Mouse (Mus musculus): ENCODE data around the gene Mfsd11. TPM values are rescaled to one million over a fixed set of nuclear protein-coding genes. Genes with fewer than 3 reads are reported as not detected.
"Not testable (repeated sequence)": the region's sequence is repeated elsewhere in the genome, so short reads cannot be mapped to it uniquely, and the experiment has no call there.

Mfsd11 gene
- total and polyA plus RNA-seq, 3 experiments: 6.6 to 45.9 (median 22.0) TPM

- ATAC-seq (ENCODE audit: extremely low read depth, insufficient number of reproducible peaks, low FRiP score, poor library complexity, severe bottlenecking): no peak
These were observed 32.2 kb upstream of the Mfsd11 start for GRCm38 (mm10) chr11:116819932-116820593.

GRCm38 (mm10) chr11:116821057-116821940 lies 30.9 kb upstream of the Mfsd11 start:
- Histone ChIP-seq H3K27me3 (ENCODE audit: insufficient read depth, low read length) (peaks cover 63% of the 10 kb centered on the region), H3K4me3 (ENCODE audit: low read depth, low read length) (no peak overlapping the region), H3K36me3 (replicated peaks) (no peaks in the 10 kb centered on the region), H3K4me1 (ENCODE audit: insufficient read depth, low read depth, low read length) (peaks cover 9% of the 10 kb centered on the region), H3K9me3 (replicated peaks) (no peaks in the 10 kb centered on the region)
- no peak for ATAC-seq (ENCODE audit: extremely low read depth, insufficient number of reproducible peaks, low FRiP score, poor library complexity, severe bottlenecking)
- no peak for DNase-seq (ENCODE audit: low spot score)
- TF ChIP-seq GATA2 (IDR thresholded peaks at IDR 0.05; ENCODE audit: borderline replicate concordance, low read depth, low read length) (no peak), CTCF (IDR thresholded peaks at IDR 0.05; ENCODE audit: low read depth, low read length) (no peak), POLR2AphosphoS5 (IDR thresholded peaks at IDR 0.05; ENCODE audit: insufficient replicate concordance, low read depth, low read length) (no peak), GATA1 (IDR thresholded peaks at IDR 0.05; ENCODE audit: borderline replicate concordance, low read length) (no peak), TAL1 (conservative IDR thresholded peaks at IDR 0.05; ENCODE audit: low read depth, low read length) (no peak)

More at GRCm38 (mm10) chr11:116819932-116820593, 32.2 kb upstream of the Mfsd11 start:
- H3K36me3 ChIP-seq (replicated peaks): no peaks in the 10 kb centered on the region
- peaks cover 68% of the 10 kb centered on the region for H3K27me3 ChIP-seq (ENCODE audit: insufficient read depth, low read length)
- no peak for DNase-seq (ENCODE audit: low spot score)
- H3K4me3 ChIP-seq (ENCODE audit: low read depth, low read length): no peak overlapping the region
- H3K9me3 ChIP-seq (replicated peaks): no peaks in the 10 kb centered on the region
- TF ChIP-seq TAL1 (conservative IDR thresholded peaks at IDR 0.05; ENCODE audit: low read depth, low read length): no peak
- TF ChIP-seq CTCF (IDR thresholded peaks at IDR 0.05; ENCODE audit: low read depth, low read length): no peak
- TF ChIP-seq GATA1 (IDR thresholded peaks at IDR 0.05; ENCODE audit: borderline replicate concordance, low read length): no peak
- no peak for TF ChIP-seq GATA2 (IDR thresholded peaks at IDR 0.05; ENCODE audit: borderline replicate concordance, low read depth, low read length)
- TF ChIP-seq POLR2AphosphoS5 (IDR thresholded peaks at IDR 0.05; ENCODE audit: insufficient replicate concordance, low read depth, low read length): no peak
- peaks cover 9% of the 10 kb centered on the region for H3K4me1 ChIP-seq (ENCODE audit: insufficient read depth, low read depth, low read length)

GRCm38 (mm10) chr11:116822215-116822614 lies 30.0 kb upstream of the Mfsd11 start:
- ATAC-seq (ENCODE audit: extremely low read depth, insufficient number of reproducible peaks, low FRiP score, poor library complexity, severe bottlenecking): no peak
- H3K27me3 ChIP-seq (ENCODE audit: insufficient read depth, low read length): peaks cover 62% of the 10 kb centered on the region
- H3K36me3 ChIP-seq (replicated peaks): no peaks in the 10 kb centered on the region
- H3K9me3 ChIP-seq (replicated peaks): no peaks in the 10 kb centered on the region
- H3K4me1 ChIP-seq (ENCODE audit: insufficient read depth, low read depth, low read length): peaks cover 9% of the 10 kb centered on the region
- DNase-seq (ENCODE audit: low spot score): no peak
- TF ChIP-seq POLR2AphosphoS5 (IDR thresholded peaks at IDR 0.05; ENCODE audit: insufficient replicate concordance, low read depth, low read length): no peak
- no peak for TF ChIP-seq GATA2 (IDR thresholded peaks at IDR 0.05; ENCODE audit: borderline replicate concordance, low read depth, low read length)
- no peak for TF ChIP-seq CTCF (IDR thresholded peaks at IDR 0.05; ENCODE audit: low read depth, low read length)
- no peak for TF ChIP-seq GATA1 (IDR thresholded peaks at IDR 0.05; ENCODE audit: borderline replicate concordance, low read length)
- TF ChIP-seq TAL1 (conservative IDR thresholded peaks at IDR 0.05; ENCODE audit: low read depth, low read length): no peak
- no peak overlapping the region for H3K4me3 ChIP-seq (ENCODE audit: low read depth, low read length)

GRCm38 (mm10) chr11:116822626-116823025 lies 29.6 kb upstream of the Mfsd11 start:
- Histone ChIP-seq H3K4me3 (ENCODE audit: low read depth, low read length) (no peak overlapping the region), H3K36me3 (replicated peaks) (no peaks in the 10 kb centered on the region), H3K4me1 (ENCODE audit: insufficient read depth, low read depth, low read length) (peaks cover 9% of the 10 kb centered on the region), H3K27me3 (ENCODE audit: insufficient read depth, low read length) (peaks cover 62% of the 10 kb centered on the region), H3K9me3 (replicated peaks) (peaks cover 3% of the 10 kb centered on the region; the same call in 1 of the 2 replicates)
- TF ChIP-seq GATA2 (IDR thresholded peaks at IDR 0.05; ENCODE audit: borderline replicate concordance, low read depth, low read length) (no peak), TAL1 (conservative IDR thresholded peaks at IDR 0.05; ENCODE audit: low read depth, low read length) (no peak), POLR2AphosphoS5 (IDR thresholded peaks at IDR 0.05; ENCODE audit: insufficient replicate concordance, low read depth, low read length) (no peak), CTCF (IDR thresholded peaks at IDR 0.05; ENCODE audit: low read depth, low read length) (no peak)
- DNase-seq (ENCODE audit: low spot score) (no peak), ATAC-seq (ENCODE audit: extremely low read depth, insufficient number of reproducible peaks, low FRiP score, poor library complexity, severe bottlenecking) (no peak)

GRCm38 (mm10) chr11:116823255-116823654 lies 29.0 kb upstream of the Mfsd11 start:
- Histone ChIP-seq H3K9me3 (replicated peaks) (peaks cover 6% of the 10 kb centered on the region), H3K27me3 (ENCODE audit: insufficient read depth, low read length) (peaks cover 64% of the 10 kb centered on the region), H3K4me1 (ENCODE audit: insufficient read depth, low read depth, low read length) (peaks cover 11% of the 10 kb centered on the region), H3K36me3 (replicated peaks) (no peaks in the 10 kb centered on the region), H3K4me3 (ENCODE audit: low read depth, low read length) (no peak overlapping the region)
- TF ChIP-seq GATA2 (IDR thresholded peaks at IDR 0.05; ENCODE audit: borderline replicate concordance, low read depth, low read length) (no peak), GATA1 (IDR thresholded peaks at IDR 0.05; ENCODE audit: borderline replicate concordance, low read length) (no peak), CTCF (IDR thresholded peaks at IDR 0.05; ENCODE audit: low read depth, low read length) (no peak), POLR2AphosphoS5 (IDR thresholded peaks at IDR 0.05; ENCODE audit: insufficient replicate concordance, low read depth, low read length) (no peak), TAL1 (conservative IDR thresholded peaks at IDR 0.05; ENCODE audit: low read depth, low read length) (no peak)
- ATAC-seq (ENCODE audit: extremely low read depth, insufficient number of reproducible peaks, low FRiP score, poor library complexity, severe bottlenecking) (no peak), DNase-seq (ENCODE audit: low spot score) (no peak)

- H3K4me3 ChIP-seq (ENCODE audit: low read depth, low read length); DNase-seq (ENCODE audit: low spot score); ATAC-seq (ENCODE audit: extremely low read depth, insufficient number of reproducible peaks, low FRiP score, poor library complexity, severe bottlenecking); H3K9me3 ChIP-seq (replicated peaks); H3K36me3 ChIP-seq (replicated peaks): not testable (repeated sequence)
- Histone ChIP-seq H3K27me3 (ENCODE audit: insufficient read depth, low read length) (peaks cover 63% of the 10 kb centered on the region), H3K4me1 (ENCODE audit: insufficient read depth, low read depth, low read length) (peaks cover 11% of the 10 kb centered on the region)
These were observed 28.4 kb upstream of the Mfsd11 start for GRCm38 (mm10) chr11:116823885-116824284.
